Mouse (Mus musculus) megakaryocyte, embryonic 14.5 days (primary cell): ENCODE results near the gene Hoxc6.

Experiments used
- FLI1 ChIP-seq: IDR thresholded peaks from 2 replicates; pipeline ENCODE4 v1.6.1; 2012; ENCODE audit warnings: low read length, inconsistent platforms, mixed read lengths
- GATA1 ChIP-seq: IDR thresholded peaks from 3 replicates; pipeline ENCODE4 v1.6.1; 2012; ENCODE audit warnings: mixed read lengths, low read length, inconsistent platforms, borderline replicate concordance

DNA sequence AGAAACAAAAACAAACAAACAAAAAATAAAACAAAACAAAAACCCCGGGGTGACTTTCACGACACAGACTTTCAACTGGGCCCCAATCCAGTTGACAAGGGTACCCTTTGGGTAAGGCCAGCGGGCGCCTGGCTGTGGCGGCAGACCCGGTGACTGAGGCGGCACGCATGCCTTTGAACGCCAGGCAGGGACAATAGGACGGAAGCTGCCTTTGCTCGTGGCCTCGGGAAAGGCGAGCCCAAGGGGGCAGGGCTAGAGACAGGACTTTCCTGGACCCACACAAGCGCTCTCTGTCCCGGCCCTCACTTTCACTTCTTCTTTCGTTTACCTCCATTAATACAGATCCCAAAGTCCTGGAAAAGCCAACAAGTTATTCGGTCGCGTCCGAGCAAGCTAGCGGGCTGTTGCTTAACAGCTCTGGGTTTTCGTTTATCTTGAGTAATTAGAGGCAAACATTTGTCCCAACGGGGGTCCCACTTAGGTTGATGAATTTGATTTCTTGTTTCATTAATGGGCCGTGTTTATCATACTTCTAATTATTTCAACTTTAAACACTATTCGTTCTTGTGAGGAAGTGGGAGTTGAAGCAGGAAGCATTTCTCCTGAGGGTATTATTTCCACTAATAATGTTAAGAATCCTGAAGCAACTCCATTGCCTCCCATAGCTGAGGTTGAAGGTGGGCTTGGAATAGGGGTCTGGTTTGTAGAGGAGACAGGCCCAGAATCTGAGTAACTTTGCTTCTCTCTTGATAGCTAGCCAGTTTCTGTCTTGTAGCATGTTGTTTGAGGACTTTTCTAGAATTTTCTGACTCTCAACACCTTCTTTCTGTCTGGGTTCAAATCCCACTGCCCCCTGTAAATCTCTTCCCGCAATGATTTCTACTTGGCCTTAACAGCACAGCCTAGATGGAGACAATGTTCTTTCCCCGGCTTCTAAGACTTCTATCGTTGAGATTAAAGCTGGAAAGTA, 34.1 kb upstream of the Hoxc6 start:
- TF ChIP-seq FLI1 (no peak), GATA1 (no peak)
